Mouse (Mus musculus): ENCODE measurements around the gene Tm9sf1.

GRCm38 (mm10) chr14:55634874-55635522 is 8.6 kb downstream of the Tm9sf1 start:
- TF ChIP-seq POLR2A (IDR thresholded peaks at IDR 0.05; ENCODE audit: insufficient read depth, low read depth, low read length) (no peak), CTCF (IDR thresholded peaks at IDR 0.05) (no peak)

Measured in heart, adult 2 months (tissue).